Mouse (Mus musculus): ENCODE data around the gene Nrcam.

The Nrcam gene

GRCm38 (mm10) chr12:44328381-44329315 lies at the start of gene Nrcam:
Gene Nrcam, plus strand, starts transcription at chr12:44328885.
- in situ Hi-C loops (cut with MseI, MboI) = no loop called here

DNA sequence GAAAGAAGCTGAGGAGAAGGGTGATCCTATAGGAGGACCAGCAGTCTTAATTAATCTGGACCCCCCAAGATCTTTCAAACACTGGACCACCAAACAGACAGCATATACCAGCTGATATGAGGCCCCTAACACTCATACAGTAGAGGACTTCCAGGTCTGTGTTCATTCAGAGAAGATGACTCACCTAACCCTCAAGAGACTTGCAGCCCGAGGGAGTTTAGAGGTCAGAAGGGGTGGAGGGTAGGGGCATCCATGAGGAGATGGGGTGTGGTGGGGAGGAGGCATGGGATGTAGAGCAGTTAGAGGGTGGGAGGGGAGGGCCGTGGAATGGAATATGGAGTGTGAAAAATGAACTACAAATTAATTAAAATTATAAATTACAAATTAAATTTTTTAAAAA lies 48.5 kb upstream of the Nrcam start:
- in situ Hi-C loops (cut with MseI, MboI) = loop anchor here in 1 of 2 experiments (10.0 kb wide), 1 partner anchor 265 kb away; no protein-coding TSS in a partner anchor

DNA sequence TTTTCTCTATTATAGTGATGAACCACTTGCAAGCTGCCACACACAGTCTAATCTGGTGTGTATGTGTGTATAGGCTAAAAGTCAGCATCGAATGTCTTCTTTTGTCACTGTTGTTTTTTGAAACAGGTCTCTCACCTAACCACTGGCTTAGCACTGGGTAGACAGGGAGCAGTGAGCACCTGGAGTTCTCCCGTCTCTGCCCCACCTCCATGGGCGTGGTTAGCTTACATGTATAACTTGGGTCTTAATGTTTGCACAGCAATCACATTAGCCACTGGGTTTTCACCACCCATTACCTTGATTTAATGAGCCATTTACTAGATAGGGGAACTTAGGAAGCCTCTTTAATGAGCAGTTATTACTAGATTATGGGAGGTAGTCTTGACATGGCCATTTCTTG lies 47.2 kb upstream of the Nrcam start:
- in situ Hi-C loops (cut with MseI, MboI) = loop anchor here in 1 of 2 experiments (10.0 kb wide), 1 partner anchor 263 kb away; no protein-coding TSS in a partner anchor

- in situ Hi-C loops (cut with MseI, MboI) = loop anchor here in 1 of 2 experiments (10.0 kb wide), 1 partner anchor 261 kb away; no protein-coding TSS in a partner anchor
Observed at GRCm38 (mm10) chr12:44283378-44283777, 45.3 kb upstream of the Nrcam start.

DNA sequence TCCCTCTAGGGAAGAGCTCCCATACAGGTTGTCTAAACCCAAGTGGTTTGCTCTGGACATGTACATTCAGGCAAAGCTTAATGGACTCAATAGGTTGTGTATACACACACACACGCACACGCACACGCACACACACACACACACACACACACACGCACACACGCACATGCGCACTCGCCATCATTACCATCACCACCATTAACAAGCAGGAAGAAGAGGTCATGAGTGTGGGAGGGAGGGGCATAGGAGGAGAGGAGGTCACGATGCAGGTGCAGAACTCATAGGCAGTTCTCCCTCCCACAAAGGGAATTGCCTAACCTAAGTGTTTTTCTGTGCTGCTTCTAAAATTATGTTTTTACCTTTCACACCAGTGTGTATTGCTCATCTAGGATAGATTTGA lies 41.7 kb upstream of the Nrcam start:
- in situ Hi-C loops (cut with MseI, MboI) = loop anchor here in 1 of 2 experiments (10.0 kb wide), 1 partner anchor 258 kb away; no protein-coding TSS in a partner anchor

DNA sequence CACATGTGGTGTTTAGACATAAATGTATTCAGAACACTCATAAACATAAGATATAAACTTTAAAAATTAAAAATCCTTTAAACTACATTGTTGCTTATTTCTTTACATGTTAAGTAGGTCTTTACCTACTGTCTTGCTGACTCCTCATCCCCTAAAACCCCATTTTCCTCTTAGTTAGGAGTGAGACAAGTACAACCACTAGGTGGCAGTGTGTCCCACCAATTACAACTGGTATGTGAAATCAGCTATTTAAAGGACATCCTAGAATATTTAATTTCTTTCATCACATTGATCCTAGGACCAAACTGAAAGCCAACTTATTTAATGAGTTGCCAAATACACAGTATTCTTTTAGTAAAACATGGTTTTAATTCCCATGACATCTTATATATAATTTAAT lies 36.4 kb upstream of the Nrcam start:
- in situ Hi-C loops (cut with MseI, MboI) = loop anchor here in 1 of 2 experiments (10.0 kb wide), 1 partner anchor 253 kb away; no protein-coding TSS in a partner anchor

- in situ Hi-C loops (cut with MseI, MboI) = no loop called here
Observed at GRCm38 (mm10) chr12:44300793-44301192, 27.9 kb upstream of the Nrcam start.

DNA sequence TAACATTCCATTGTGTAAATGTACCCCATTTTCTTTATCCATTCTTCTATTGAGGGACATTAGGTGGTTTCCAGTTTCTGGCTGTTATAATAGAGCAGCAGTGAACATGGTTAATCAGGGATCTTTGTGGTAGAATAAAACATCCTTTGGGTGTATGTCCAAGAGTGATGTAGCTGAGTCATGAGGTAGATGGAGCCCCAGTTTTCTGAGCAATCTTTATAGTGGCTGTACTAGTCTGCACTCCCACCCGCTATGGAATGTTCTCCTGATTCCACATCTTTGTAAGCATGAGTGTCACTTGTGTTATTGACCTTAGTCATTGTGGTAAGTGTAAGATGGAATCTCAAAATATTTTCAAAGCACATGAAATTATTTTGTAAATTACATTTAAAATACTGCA lies 24.7 kb upstream of the Nrcam start:
- in situ Hi-C loops (cut with MseI, MboI) = no loop called here

- in situ Hi-C loops (cut with MseI, MboI) = no loop called here
Observed at GRCm38 (mm10) chr12:44304869-44305268, 23.8 kb upstream of the Nrcam start.

DNA sequence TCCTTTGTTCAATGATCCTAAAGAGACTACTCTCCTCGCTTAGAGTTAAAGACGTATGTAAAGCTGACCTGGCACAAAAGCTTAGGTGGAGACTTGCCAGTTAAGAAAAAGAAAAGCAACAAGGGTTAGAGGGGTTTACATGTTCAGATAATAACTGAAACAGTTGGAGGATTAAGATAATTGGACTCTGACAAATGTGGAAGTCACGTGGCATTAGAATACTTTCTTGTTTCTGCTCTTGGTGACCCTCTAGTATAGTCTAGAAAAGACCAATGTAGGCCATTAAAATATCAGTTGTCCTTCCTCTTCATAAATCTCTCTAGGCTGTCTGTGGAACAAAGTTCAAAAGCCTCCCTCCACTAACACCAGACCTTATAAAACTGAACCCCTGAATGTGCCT lies 20.5 kb upstream of the Nrcam start:
- in situ Hi-C loops (cut with MseI, MboI) = no loop called here

- in situ Hi-C loops (cut with MseI, MboI) = no loop called here
Observed at GRCm38 (mm10) chr12:44315212-44315611, 13.5 kb upstream of the Nrcam start.

DNA sequence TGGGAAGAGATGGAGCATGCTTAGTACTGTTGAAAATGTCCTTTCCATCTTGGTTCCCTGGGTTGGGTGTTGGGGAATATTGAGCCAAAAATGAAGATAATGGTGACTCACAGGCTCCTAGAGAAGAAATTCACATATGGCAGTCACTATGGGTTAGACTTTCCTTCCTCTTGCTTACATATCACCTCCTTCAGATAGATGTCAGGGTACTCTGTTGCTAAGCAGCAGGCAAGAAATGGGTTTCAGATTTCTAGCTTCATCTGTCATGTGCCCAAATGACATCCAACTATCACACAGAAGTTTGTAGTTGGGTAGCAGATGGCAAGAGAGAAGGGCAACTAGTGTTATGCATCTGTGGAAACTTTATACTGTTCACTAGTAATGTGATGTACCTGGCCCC lies 3.6 kb upstream of the Nrcam start:
- in situ Hi-C loops (cut with MseI, MboI) = no loop called here

DNA sequence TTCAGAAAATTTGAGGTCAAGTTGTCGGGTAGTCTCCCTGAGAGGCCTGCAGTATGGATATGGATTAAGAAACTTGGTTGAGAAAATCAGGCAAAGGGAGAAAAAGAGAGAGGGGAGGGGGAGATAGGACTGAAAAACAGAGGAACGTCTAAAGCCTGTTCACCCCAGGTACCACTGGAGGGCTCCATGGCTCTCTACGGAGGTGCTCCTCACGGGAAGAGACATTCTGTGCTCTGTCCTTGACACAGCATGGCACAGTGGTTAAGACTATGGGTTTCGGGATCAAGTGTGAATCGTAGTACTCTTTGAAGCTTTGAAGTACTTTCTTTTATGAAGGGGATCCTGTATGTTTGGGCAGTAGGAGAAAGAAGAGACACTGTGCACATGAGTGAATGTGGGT lies 1.2 kb upstream of the Nrcam start:
- in situ Hi-C loops (cut with MseI, MboI) = no loop called here

GRCm38 (mm10) chr12:44329316-44330215 lies 881 bp downstream of the Nrcam start:
- in situ Hi-C loops (cut with MseI, MboI) = no loop called here

DNA sequence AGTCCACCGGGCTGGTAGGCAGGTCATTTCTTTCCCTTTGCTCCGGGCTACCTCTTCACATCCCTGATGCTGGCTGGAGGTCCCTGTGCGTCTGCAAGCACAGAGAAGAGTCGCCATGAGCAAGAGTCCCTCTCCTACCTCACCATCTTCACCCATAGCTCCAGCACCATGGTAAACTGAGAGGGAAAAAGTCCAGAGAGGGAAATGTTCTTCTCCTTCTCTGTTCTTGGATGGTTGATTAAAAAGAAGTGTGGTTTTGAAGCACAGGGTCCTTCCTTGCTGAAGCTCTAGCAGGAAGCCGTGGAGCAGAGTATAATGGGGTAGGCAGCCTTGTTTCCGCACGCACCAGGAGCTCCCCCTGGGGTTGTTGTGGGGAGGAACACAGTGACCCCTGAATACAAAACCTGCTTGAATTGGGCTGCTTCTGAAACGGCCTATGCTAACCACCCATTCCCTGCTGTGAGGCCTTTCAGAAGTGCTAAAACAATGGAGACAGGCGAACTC lies 1.6 kb downstream of the Nrcam start:
- in situ Hi-C loops (cut with MseI, MboI) = no loop called here

GRCm38 (mm10) chr12:44337136-44337640 lies 8.5 kb downstream of the Nrcam start:
- in situ Hi-C loops (cut with MseI, MboI) = no loop called here

- in situ Hi-C loops (cut with MseI, MboI) = no loop called here
Observed at GRCm38 (mm10) chr12:44338195-44338622, 9.5 kb downstream of the Nrcam start.

DNA sequence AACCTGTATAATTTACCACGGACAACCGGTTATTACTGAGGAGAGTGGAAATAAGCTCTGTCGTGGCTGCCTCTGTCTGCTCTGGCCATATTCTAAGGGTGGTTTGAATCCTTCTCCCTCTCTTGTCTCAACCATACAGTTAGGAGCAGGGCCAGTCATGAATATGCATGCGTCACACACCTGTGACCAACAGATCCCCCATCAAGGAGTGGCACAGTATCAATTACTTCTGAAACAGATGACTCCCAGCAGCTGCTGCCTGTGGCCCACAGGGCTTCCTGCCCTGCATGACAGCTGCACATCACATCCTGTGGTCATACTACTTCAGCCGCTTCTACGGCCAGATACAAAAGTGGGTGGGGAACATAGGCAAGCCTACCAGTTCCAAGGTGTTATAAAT lies 15.4 kb downstream of the Nrcam start:
- in situ Hi-C loops (cut with MseI, MboI) = no loop called here

DNA sequence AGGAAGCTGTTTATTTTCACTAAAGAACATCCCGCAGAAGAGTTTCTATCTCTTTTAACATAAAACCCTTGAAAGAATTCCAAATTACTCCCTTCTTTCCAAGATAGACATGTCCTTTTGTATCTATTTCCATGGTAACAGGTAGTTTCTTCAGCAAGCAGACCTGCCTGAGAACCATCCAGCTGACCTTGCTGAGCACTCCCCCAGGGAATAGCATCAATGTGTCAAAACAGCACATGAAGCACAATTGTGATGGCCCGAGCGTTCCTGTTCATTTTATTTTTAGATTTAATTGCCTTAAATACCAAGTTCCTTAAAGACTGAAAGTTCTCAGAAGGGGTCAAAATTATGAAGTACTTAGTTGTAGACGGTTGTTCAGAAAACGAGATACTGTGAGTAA lies 16.6 kb downstream of the Nrcam start:
- in situ Hi-C loops (cut with MseI, MboI) = no loop called here

- in situ Hi-C loops (cut with MseI, MboI) = no loop called here
Observed at GRCm38 (mm10) chr12:44346143-44346542, 17.5 kb downstream of the Nrcam start.

DNA sequence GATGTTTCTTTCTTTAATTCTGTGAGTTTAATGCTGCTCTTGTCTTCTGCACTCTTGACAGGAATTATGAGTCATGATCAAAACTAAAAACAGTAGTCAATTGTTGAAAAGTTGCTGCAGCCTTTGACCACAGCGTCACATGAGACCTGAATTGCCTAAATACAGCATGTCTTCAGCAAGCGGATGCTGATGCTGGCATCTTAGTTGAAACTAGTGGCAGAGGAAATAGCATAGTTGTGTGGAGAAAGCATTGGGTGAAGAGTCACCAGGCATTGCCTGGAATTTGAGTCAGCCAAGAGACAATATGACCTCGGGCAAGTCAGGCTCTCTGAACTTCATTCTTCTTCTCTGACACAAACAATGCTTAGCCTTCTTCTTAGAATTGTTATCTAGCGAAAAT lies 26.4 kb downstream of the Nrcam start:
- in situ Hi-C loops (cut with MseI, MboI) = no loop called here

DNA sequence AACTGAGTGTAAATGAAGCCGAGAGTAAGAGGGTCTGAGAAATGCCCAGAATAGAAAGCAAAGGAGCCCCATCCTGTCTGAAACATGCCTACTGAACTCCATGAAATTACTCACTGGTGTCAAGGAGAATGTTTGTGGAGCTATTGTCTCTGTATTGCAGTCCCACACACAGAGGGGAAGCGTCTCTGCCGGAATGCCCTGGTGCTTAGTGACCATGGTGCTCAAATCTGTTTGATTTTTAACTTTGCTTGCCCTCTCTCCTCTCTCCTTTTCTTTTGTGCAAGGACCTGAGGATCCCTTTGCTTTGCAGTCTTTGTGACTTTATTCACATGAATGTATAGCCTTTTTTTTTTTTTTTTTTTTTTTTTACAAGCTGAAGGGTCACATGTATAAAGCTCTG lies 28.8 kb downstream of the Nrcam start:
- in situ Hi-C loops (cut with MseI, MboI) = no loop called here

Data from mouse trophoblast stem cell (cell line).